Mouse (Mus musculus): ENCODE data around the gene Ncs1. TPM values are rescaled to one million over a fixed set of nuclear protein-coding genes. Genes with fewer than 3 reads are reported as not detected.

Gene Ncs1
- total RNA-seq, 4 experiments from 2014 or later, result 207 to 245 (median 229) TPM

GRCm38 (mm10) chr2:31244216-31244615, 1.4 kb upstream of the Ncs1 start:
- DNase-seq (ENCODE audit: low spot score in 2 of 2), result no peak

GRCm38 (mm10) chr2:31245051-31245450, 572 bp upstream of the Ncs1 start:
- no peak for DNase-seq (ENCODE audit: low spot score in 2 of 2)

DNA sequence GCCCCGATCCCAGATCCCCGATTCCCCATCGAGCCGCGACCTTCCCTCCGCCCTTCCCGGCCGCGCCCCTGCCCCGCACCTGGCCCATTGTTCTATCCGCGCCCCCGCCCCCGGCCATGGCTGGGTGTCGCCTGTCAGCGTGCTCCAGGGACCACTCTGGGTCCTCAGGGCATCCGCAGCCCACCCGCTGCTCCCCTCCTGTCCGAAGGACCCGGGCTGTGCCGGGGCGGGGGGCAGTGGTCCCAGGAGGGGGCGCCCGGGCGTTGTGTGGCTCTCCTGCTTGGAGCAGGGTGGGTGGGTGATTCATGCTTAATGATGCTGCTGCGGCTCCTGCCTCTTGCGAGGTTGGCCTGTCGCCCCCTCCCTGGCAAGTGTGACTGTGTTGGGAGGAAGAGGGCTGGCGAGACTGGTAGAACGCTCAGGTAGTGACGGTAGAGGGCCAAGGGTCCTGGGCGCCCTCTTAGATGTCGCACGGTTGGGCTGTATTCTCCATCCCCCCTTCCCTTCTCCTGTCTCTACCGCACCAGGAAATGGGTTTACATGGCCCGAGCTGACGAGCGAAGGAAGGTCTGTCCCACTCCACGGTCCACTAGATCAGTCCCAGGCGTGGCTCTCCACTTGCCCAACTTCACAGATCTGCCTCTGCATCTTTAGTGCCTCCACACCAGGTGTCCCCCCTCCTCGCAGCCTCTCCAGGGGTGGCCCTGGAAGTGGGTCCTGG, 788 bp downstream of the Ncs1 start:
- peak in 1 of 2 experiments; percentile 60 for DNase-seq (ENCODE audit: low spot score in 2 of 2)

- no peak for DNase-seq (ENCODE audit: low spot score in 2 of 2)
Measured at GRCm38 (mm10) chr2:31248856-31249255, 3.2 kb downstream of the Ncs1 start.

DNA sequence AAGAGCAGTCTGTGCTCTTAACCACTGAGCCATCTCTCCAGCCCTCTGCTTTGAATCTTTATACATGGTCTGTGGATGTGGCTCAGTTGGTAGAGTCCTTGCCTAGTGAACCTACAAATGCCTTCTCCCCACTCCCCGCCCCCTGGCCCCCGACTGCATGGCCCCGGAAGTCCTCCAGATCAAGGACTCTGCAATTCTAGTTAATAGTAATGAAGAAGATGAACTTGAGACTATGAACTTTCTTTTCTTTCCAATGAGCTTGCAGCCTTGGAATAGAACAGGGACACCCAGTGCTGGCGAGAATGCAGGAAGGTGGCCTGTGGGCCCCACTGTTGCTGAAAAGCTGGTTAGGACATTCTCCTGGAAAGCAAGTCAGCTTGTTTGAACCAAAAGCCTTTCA, 6.5 kb downstream of the Ncs1 start:
- no peak for DNase-seq (ENCODE audit: low spot score in 2 of 2)

DNA sequence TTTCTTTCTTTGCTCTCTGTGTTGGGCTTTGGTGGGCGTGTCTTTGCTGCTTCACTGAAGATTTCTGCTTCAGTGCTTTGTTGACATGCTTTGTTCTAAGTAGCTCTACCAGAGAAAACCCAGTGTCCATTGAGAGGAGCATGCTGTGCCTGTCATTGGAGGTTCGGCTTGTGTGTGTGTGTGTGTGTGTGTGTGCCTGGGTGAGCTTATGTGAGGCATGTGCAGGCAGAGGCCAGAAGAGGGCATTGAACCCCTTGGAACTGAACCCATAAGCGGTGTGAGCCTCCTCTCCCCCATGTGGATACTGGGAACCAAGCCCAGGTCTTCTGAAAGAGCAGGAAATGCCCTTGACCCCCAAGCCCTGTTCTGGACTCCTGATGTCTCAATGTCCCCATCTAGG, 7.8 kb downstream of the Ncs1 start:
- no peak for DNase-seq (ENCODE audit: low spot score in 2 of 2)

DNA sequence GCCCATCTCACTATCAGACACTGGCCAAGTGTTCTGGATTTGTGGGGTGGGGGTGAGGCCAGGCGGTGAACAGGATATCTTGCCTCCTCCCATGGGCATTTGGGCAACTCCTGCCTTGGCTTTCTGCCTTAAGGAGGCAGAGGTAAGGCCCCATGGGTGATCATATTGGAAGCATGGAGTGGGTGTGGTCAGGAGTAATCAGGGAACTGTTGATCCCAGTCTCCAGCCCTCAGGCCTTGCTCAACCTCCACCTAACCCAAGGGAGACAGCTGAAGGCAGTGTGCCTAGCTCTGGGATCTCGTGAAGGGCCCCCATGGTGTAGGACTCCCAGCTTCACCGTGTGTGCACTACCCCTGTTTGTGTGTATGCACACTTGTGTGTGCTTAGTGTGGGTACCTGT, 9.2 kb downstream of the Ncs1 start:
- DNase-seq (ENCODE audit: low spot score in 2 of 2), result no peak

DNA sequence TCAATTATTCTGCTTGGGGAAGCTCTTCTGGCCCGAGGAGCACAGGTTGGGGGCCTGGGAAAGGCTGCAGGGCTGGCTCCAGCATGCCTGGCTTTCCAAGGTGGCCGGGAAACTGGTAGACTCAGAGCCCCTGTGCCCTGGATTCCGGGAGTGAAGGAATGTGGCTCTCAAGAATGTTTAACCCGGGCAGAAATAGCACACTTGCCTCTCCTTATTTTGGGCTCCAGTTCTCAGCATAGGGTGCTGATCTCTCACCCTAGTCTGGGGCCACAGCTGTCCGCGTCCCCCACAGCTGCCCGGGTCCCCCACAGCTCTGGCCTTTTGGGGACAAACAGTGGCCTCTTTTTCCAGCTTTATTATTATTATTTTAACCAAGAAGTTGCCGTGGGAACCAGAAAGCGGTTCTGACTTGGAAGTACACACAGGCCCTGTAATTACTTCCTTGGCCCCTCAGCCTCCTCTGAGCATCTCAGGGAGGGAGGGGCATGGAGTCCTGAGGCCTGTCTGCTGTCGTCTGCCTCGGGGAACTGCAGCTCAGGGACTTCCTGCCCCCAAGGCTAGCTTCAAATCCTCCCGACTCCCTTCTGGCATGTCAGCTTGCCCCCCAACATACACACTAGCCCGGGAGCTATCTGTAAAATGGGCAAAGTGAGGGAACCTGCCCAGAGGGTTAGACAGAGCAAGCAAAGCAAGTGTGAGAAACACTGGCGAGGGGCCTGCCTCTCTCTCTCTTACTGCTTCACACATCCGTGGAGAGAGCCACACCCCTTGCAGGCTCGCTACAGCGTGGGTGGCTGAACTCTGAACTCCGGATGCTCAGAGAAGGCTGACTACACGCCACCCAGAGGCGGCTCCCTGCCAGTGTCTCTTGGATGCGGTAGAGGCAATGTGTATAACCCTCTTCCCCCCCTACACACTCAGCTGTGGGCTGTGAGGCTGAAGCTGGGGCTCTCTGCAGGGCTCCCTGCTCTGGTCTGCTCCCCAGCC, 10.6 kb downstream of the Ncs1 start:
- DNase-seq (ENCODE audit: low spot score in 2 of 2), result peak; percentile 56 to 80

DNA sequence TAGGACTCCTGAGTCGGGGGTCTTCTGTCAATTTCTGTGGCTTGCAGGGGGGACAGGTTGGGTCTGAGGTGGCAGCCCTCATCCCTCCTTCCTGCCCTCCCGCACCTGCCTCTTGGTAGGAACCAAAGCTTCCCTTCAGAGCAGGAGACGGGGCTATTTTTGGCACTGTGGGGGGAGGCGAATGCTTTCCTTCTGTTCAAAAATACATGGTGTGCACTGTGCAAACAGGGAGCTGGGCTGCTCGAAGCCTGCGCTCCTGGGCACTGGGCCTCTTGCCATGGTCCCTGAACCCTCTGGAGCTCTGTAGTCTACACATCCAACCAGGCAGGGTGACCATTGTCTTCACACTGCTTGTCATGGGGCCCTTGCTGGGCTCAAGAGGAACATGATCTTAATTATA, 11.5 kb downstream of the Ncs1 start:
- peak; percentile 68 to 82 for DNase-seq (ENCODE audit: low spot score in 2 of 2)

- peak; percentile 52 to 85 for DNase-seq (ENCODE audit: low spot score in 2 of 2)
Measured at GRCm38 (mm10) chr2:31258609-31259366, 13.2 kb downstream of the Ncs1 start.

DNA sequence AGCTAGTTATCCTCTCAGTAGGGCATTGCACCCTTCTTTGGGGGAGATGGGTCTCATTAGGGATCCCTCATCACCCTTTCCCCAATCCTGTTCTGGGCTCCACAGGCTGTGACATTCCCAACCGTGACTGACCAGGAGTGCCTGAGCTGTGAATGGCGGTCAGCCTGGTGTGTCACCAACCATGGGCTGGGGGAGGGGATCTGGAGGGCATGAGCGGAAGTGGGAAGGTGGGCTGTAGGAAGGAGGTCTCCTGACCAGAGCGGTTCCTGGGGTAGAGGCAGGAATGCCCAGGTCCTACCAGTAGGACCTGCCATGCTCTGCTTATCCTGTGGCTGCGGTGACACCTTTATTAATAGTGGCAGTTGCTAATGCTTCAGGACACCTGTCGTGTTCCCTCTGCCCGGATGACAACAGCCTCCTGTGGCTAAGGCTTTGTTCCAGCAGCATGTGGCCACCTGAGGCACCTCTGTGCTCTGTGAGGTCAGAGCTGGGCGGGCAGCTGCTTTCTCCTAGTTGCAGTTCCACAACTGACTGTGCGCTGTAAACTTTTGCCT, 13.8 kb downstream of the Ncs1 start:
- no peak for DNase-seq (ENCODE audit: low spot score in 2 of 2)

- no peak for DNase-seq (ENCODE audit: low spot score in 2 of 2)
Measured at GRCm38 (mm10) chr2:31260549-31260948, 14.9 kb downstream of the Ncs1 start.

DNA sequence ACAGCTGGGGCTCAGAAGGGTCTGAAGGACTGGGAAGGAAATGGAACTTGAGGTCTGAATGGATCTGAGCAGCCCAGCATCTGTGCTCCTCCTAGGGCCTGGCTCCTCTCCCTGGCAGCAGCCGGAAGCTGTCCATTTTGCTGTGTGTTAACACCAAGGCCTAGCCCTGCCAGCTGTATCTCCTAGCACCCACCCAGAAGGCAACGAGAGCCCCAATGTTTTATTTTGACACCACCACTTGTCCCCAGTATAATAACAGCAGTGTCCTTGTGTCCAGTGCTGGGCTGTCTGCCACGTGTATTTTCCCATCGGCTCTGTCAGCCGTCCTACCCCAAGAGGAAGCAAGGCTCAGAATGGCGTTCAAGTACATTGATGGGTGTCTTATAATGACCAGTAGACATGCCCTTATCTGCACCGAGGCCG, 17.4 kb downstream of the Ncs1 start:
- DNase-seq (ENCODE audit: low spot score in 2 of 2), result peak in 1 of 2 experiments; percentile 69

DNA sequence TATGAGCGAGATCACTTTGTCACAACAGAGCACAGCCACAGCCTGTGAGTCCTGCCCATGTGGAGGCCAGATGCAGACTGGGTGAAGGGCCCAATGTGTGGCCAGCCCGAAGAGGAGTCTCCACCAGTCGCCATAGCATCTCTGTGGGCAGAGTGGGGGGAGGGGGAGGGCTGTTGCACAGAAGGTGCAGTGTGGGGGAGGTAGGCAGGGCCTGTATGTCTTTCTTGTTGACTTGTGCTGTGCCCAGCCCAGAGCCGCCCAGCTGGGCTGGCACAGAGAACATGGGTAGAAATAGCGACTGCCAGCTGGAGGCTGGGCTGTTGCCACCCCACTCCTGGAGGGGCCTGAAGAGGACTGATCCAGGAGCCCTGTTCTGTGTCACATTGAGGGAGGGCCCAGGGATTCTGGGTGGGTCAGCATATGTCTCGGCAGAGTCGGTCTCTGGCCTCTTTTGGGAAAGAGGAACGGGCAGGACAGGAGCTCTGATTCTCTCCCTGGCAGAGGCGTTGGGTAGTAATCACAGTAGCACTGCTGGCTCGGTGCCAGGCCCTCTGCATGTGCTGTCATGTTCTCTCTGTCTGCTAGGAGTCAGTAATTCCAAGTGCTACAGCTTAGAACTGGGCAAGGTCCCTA, 18.2 kb downstream of the Ncs1 start:
- peak; percentile 52 to 88 for DNase-seq (ENCODE audit: low spot score in 2 of 2)

DNA sequence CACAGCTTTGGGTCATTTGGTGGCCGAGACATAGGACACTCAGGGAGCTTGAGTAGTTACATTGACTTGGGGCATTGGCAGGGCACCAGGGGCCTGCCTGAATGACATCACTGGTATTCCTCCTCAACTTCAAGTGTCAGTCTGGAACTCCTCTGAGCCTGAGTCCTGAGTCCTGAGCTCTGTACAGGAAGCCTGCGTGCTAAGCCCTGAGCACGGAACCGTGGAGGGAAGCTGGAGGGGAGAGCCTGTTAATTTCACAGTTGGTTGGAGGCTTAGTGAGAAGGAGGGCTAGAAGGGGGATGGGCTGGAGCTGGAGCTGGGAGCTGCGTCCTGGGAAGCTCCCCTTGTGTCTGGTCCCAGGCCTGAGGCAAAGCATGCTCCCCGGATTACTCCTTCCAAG, 21.8 kb downstream of the Ncs1 start:
- DNase-seq (ENCODE audit: low spot score in 2 of 2), result no peak

- no peak for DNase-seq (ENCODE audit: low spot score in 2 of 2)
Measured at GRCm38 (mm10) chr2:31268631-31269030, 23.0 kb downstream of the Ncs1 start.

DNA sequence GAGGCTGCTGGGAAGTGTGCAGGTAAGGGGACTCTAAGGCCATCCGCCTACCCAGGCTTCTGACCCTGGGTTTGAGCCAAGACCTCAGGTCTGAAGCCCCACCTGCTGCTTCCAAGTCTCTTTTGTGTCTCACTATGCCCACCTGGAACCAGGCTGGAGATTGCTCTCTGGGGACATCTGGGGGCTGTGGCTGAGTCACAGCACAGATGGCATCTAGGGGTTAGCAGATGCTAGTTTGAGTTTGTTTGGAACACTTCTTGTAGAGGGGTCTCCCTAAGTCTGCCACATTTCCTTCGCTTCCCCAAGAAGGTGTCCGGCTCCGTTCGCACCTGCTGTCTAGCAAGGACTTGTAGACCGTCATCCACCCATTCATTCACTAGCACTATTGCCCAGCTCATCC, 23.6 kb downstream of the Ncs1 start:
- DNase-seq (ENCODE audit: low spot score in 2 of 2), result no peak

DNA sequence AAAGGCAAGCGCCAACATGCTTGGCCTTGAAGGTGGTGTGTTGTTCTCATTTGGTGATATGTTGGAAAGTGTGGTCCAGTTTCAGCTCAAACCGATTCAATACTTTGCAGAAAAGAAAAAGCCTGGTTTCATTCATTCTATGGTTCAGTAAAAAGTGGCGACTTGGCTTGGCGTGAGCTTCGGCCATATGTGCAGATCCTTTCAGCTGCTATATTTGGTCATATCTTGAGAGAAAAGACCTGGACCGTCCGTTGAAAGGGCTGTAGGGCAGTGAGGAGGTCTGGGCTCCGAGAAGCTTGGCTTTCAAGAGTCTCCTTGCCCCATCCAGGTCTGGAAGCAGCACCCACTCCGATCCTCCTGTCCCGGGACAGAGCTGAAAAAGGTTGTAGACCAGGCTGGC, 24.2 kb downstream of the Ncs1 start:
- no peak for DNase-seq (ENCODE audit: low spot score in 2 of 2)

DNA sequence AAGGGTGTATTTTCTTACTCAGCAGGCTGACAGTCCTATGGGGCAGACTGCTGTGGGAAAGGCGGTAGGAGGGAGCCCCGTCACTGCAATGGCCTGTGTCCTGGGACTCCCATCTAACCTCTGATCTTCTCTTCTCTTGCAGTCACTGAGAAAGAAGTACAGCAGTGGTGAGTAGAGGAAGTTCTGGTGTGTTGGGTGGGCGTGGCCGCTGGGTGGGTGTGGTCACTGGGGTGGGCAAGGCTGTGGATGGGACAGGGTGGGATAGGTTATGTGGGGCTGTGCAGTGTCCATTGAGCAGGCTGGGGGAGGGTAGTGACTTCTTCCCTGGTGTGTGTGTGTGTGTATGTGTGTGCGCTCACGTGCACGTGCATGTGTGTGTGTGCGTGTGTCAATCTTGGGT, 24.8 kb downstream of the Ncs1 start:
- no peak for DNase-seq (ENCODE audit: low spot score in 2 of 2)

- no peak for DNase-seq (ENCODE audit: low spot score in 2 of 2)
Measured at GRCm38 (mm10) chr2:31271071-31271470, 25.4 kb downstream of the Ncs1 start.

GRCm38 (mm10) chr2:31274993-31275392, 29.4 kb downstream of the Ncs1 start:
- no peak for DNase-seq (ENCODE audit: low spot score in 2 of 2)
